Mouse (Mus musculus): Measurements from ENCODE around the gene Polr1d. TPM values are rescaled to one million over a fixed set of nuclear protein-coding genes. Genes with fewer than 3 reads are reported as not detected.

The Polr1d gene
- polyA plus RNA-seq, 1 experiment from 2014 or later, result 105 TPM

GRCm38 (mm10) chr5:147117027-147117426, 40.2 kb downstream of the Polr1d start:
- no peak overlapping the region for H3K4me2 ChIP-seq (ENCODE audit: low read length)
- WGBS, result 17% methylated on average over 6 of the region's 6 CpGs
- H3K36me3 ChIP-seq (ENCODE audit: control insufficient read depth, insufficient read depth, low read length), result no peaks in the 10 kb centered on the region; the same call in 1 of the 2 replicates
- H3K4me1 ChIP-seq (ENCODE audit: control insufficient read depth, insufficient read depth, low read depth, low read length), result no peaks in the 10 kb centered on the region
- no peaks in the 10 kb centered on the region for H3K27me3 ChIP-seq (replicated peaks; ENCODE audit: control insufficient read depth, insufficient read depth, low read length)
- no peak overlapping the region for H3K9ac ChIP-seq (ENCODE audit: low read depth, low read length)
- H3K27ac ChIP-seq (ENCODE audit: low read depth, low read length), result no peak overlapping the region
- no peak for ATAC-seq
- peaks cover 3% of the 10 kb centered on the region; the same call in 1 of the 2 replicates for H3K9me3 ChIP-seq (ENCODE audit: control insufficient read depth, low read length)
- no peak overlapping the region for H3K4me3 ChIP-seq (ENCODE audit: low read length)

- WGBS, result 95% methylated on average over 4 of the region's 4 CpGs
- H3K4me2 ChIP-seq (ENCODE audit: low read length), result no peak overlapping the region
- no peak for ATAC-seq
These were observed 44.3 kb downstream of the Polr1d start for GRCm38 (mm10) chr5:147121146-147121545.

GRCm38 (mm10) chr5:147124794-147125193, 47.9 kb downstream of the Polr1d start:
- H3K9me3 ChIP-seq (ENCODE audit: control insufficient read depth, low read length), result no peaks in the 10 kb centered on the region; the same call in 1 of the 2 replicates
- no peak overlapping the region for H3K27ac ChIP-seq (ENCODE audit: low read depth, low read length)
- 44% methylated on average over 9 of the region's 9 CpGs for WGBS
- no peak overlapping the region for H3K9ac ChIP-seq (ENCODE audit: low read depth, low read length)
- H3K4me3 ChIP-seq (ENCODE audit: low read length), result no peak overlapping the region
- no peak for ATAC-seq
- H3K4me2 ChIP-seq (ENCODE audit: low read length), result no peak overlapping the region
- H3K36me3 ChIP-seq (ENCODE audit: control insufficient read depth, insufficient read depth, low read length), result no peaks in the 10 kb centered on the region
- no peaks in the 10 kb centered on the region for H3K4me1 ChIP-seq (ENCODE audit: control insufficient read depth, insufficient read depth, low read depth, low read length)
- H3K27me3 ChIP-seq (replicated peaks; ENCODE audit: control insufficient read depth, insufficient read depth, low read length), result 0 out of 2 replicates have a peak, but pooled peaks cover 2% of the 10 kb centered on the region

More at GRCm38 (mm10) chr5:147121146-147121545, 44.3 kb downstream of the Polr1d start:
- no peak overlapping the region for H3K27ac ChIP-seq (ENCODE audit: low read depth, low read length)
- H3K9ac ChIP-seq (ENCODE audit: low read depth, low read length), result no peak overlapping the region
- H3K9me3 ChIP-seq (ENCODE audit: control insufficient read depth, low read length), result no peaks in the 10 kb centered on the region; the same call in 1 of the 2 replicates
- H3K4me3 ChIP-seq (ENCODE audit: low read length), result no peak overlapping the region
- no peaks in the 10 kb centered on the region for H3K36me3 ChIP-seq (ENCODE audit: control insufficient read depth, insufficient read depth, low read length)
- H3K27me3 ChIP-seq (replicated peaks; ENCODE audit: control insufficient read depth, insufficient read depth, low read length), result 0 out of 2 replicates have a peak, but pooled peaks cover 2% of the 10 kb centered on the region
- H3K4me1 ChIP-seq (ENCODE audit: control insufficient read depth, insufficient read depth, low read depth, low read length), result no peaks in the 10 kb centered on the region

- Histone ChIP-seq H3K9me3 (ENCODE audit: control insufficient read depth, low read length) (no peaks in the 10 kb centered on the region; the same call in 1 of the 2 replicates), H3K4me1 (ENCODE audit: control insufficient read depth, insufficient read depth, low read depth, low read length) (no peaks in the 10 kb centered on the region), H3K9ac (ENCODE audit: low read depth, low read length) (no peak overlapping the region), H3K27ac (ENCODE audit: low read depth, low read length) (no peak overlapping the region), H3K4me2 (ENCODE audit: low read length) (no peak overlapping the region), H3K4me3 (ENCODE audit: low read length) (no peak overlapping the region), H3K27me3 (replicated peaks; ENCODE audit: control insufficient read depth, insufficient read depth, low read length) (0 out of 2 replicates have a peak, but pooled peaks cover 2% of the 10 kb centered on the region), H3K36me3 (ENCODE audit: control insufficient read depth, insufficient read depth, low read length) (no peaks in the 10 kb centered on the region)
- 90% methylated on average over 13 of the region's 13 CpGs for WGBS
- no peak for ATAC-seq
These were observed 48.8 kb downstream of the Polr1d start for GRCm38 (mm10) chr5:147125542-147126185.

- Histone ChIP-seq H3K4me2 (ENCODE audit: low read length) (no peak overlapping the region), H3K27ac (ENCODE audit: low read depth, low read length) (no peak overlapping the region), H3K4me1 (ENCODE audit: control insufficient read depth, insufficient read depth, low read depth, low read length) (no peaks in the 10 kb centered on the region), H3K27me3 (replicated peaks; ENCODE audit: control insufficient read depth, insufficient read depth, low read length) (0 out of 2 replicates have a peak, but pooled peaks cover 2% of the 10 kb centered on the region), H3K9me3 (ENCODE audit: control insufficient read depth, low read length) (no peaks in the 10 kb centered on the region), H3K4me3 (ENCODE audit: low read length) (no peak overlapping the region), H3K36me3 (ENCODE audit: control insufficient read depth, insufficient read depth, low read length) (no peaks in the 10 kb centered on the region), H3K9ac (ENCODE audit: low read depth, low read length) (no peak overlapping the region)
- no peak for ATAC-seq
- 86% methylated on average over 4 of the region's 4 CpGs for WGBS
These were observed 51.0 kb downstream of the Polr1d start for GRCm38 (mm10) chr5:147127860-147128259.

GRCm38 (mm10) chr5:147129484-147129883, 52.6 kb downstream of the Polr1d start:
- Histone ChIP-seq H3K9ac (ENCODE audit: low read depth, low read length) (no peak overlapping the region), H3K9me3 (ENCODE audit: control insufficient read depth, low read length) (no peaks in the 10 kb centered on the region), H3K4me1 (ENCODE audit: control insufficient read depth, insufficient read depth, low read depth, low read length) (no peaks in the 10 kb centered on the region; the same call in 1 of the 2 replicates), H3K4me3 (ENCODE audit: low read length) (no peak overlapping the region), H3K4me2 (ENCODE audit: low read length) (no peak overlapping the region), H3K27ac (ENCODE audit: low read depth, low read length) (no peak overlapping the region), H3K36me3 (ENCODE audit: control insufficient read depth, insufficient read depth, low read length) (no peaks in the 10 kb centered on the region), H3K27me3 (replicated peaks; ENCODE audit: control insufficient read depth, insufficient read depth, low read length) (0 out of 2 replicates have a peak, but pooled peaks cover 2% of the 10 kb centered on the region)
- WGBS, result 87% methylated on average over 2 of the region's 2 CpGs
- no peak for ATAC-seq

GRCm38 (mm10) chr5:147131912-147132311, 55.1 kb downstream of the Polr1d start:
- Histone ChIP-seq H3K4me1 (ENCODE audit: control insufficient read depth, insufficient read depth, low read depth, low read length) (no peaks in the 10 kb centered on the region; the same call in 1 of the 2 replicates), H3K9ac (ENCODE audit: low read depth, low read length) (no peak overlapping the region), H3K27ac (ENCODE audit: low read depth, low read length) (no peak overlapping the region), H3K36me3 (ENCODE audit: control insufficient read depth, insufficient read depth, low read length) (no peaks in the 10 kb centered on the region), H3K27me3 (replicated peaks; ENCODE audit: control insufficient read depth, insufficient read depth, low read length) (no peaks in the 10 kb centered on the region; the same call in none of the 2 replicates), H3K9me3 (ENCODE audit: control insufficient read depth, low read length) (no peaks in the 10 kb centered on the region), H3K4me3 (ENCODE audit: low read length) (no peak overlapping the region), H3K4me2 (ENCODE audit: low read length) (no peak overlapping the region)
- no peak for ATAC-seq
- 89% methylated on average over 4 of the region's 4 CpGs for WGBS

- no peaks in the 10 kb centered on the region; the same call in 1 of the 2 replicates for H3K4me1 ChIP-seq (ENCODE audit: control insufficient read depth, insufficient read depth, low read depth, low read length)
- WGBS, result 3% methylated on average over 17 of the region's 17 CpGs
- H3K4me2 ChIP-seq (ENCODE audit: low read length), result peak overlapping the region; percentile 52
- ATAC-seq, result no peak
- H3K27me3 ChIP-seq (replicated peaks; ENCODE audit: control insufficient read depth, insufficient read depth, low read length), result no peaks in the 10 kb centered on the region; the same call in none of the 2 replicates
- H3K36me3 ChIP-seq (ENCODE audit: control insufficient read depth, insufficient read depth, low read length), result no peaks in the 10 kb centered on the region
- no peak overlapping the region for H3K27ac ChIP-seq (ENCODE audit: low read depth, low read length)
- H3K9ac ChIP-seq (ENCODE audit: low read depth, low read length), result 0 out of 2 replicates have a peak overlapping the region, but pooled peaks have one; percentile 28
- H3K9me3 ChIP-seq (ENCODE audit: control insufficient read depth, low read length), result no peaks in the 10 kb centered on the region
- peak overlapping the region; percentile 26 for H3K4me3 ChIP-seq (ENCODE audit: low read length)
These were observed 56.8 kb downstream of the Polr1d start for GRCm38 (mm10) chr5:147133662-147134061.

- no peak overlapping the region for H3K9ac ChIP-seq (ENCODE audit: low read depth, low read length)
- H3K4me1 ChIP-seq (ENCODE audit: control insufficient read depth, insufficient read depth, low read depth, low read length), result no peaks in the 10 kb centered on the region; the same call in 1 of the 2 replicates
- H3K9me3 ChIP-seq (ENCODE audit: control insufficient read depth, low read length), result no peaks in the 10 kb centered on the region
- no peak overlapping the region for H3K4me3 ChIP-seq (ENCODE audit: low read length)
- H3K27ac ChIP-seq (ENCODE audit: low read depth, low read length), result 0 out of 2 replicates have a peak overlapping the region, but pooled peaks have one; percentile 49
- WGBS, result 17% methylated on average over 8 of the region's 8 CpGs
- H3K36me3 ChIP-seq (ENCODE audit: control insufficient read depth, insufficient read depth, low read length), result no peaks in the 10 kb centered on the region
- no peaks in the 10 kb centered on the region; the same call in none of the 2 replicates for H3K27me3 ChIP-seq (replicated peaks; ENCODE audit: control insufficient read depth, insufficient read depth, low read length)
- H3K4me2 ChIP-seq (ENCODE audit: low read length), result no peak overlapping the region
- ATAC-seq, result peak; percentile 67
These were observed 57.7 kb downstream of the Polr1d start for GRCm38 (mm10) chr5:147134341-147135088.

Measured in hindbrain, embryonic 16.5 days (tissue).